Mouse (Mus musculus): ENCODE measurements at regions not wholly inside any gene's neighbourhood (a gene's known extent, or its start where the extent isn't known, plus 50 kb on each side); places are given as distances from the start of the nearest gene placed in this dataset.

- Histone ChIP-seq H3K9me3 (0 out of 2 replicates have a peak, but pooled peaks cover 4% of the 10 kb centered on the region), H3K4me3 (replicated peaks) (no peak overlapping the region), H3K4me1 (no peaks in the 10 kb centered on the region), H3K36me3 (replicated peaks; ENCODE audit: low read length) (no peaks in the 10 kb centered on the region), H3K27me3 (replicated peaks) (no peaks in the 10 kb centered on the region)
- TF ChIP-seq GATA1 (IDR thresholded peaks at IDR 0.05; ENCODE audit: borderline replicate concordance, low read length) (no peak), FLI1 (IDR thresholded peaks at IDR 0.05; ENCODE audit: low read length) (no peak)
These were observed 125.2 kb upstream of the Cttnbp2 start for GRCm38 (mm10) chr6:18639712-18640383.

GRCm38 (mm10) chr6:18648898-18649591 is 134.4 kb upstream of the Cttnbp2 start:
- TF ChIP-seq GATA1 (IDR thresholded peaks at IDR 0.05; ENCODE audit: borderline replicate concordance, low read length) (no peak), FLI1 (IDR thresholded peaks at IDR 0.05; ENCODE audit: low read length) (no peak)
- H3K4me1 ChIP-seq = no peaks in the 10 kb centered on the region
- peaks cover 7% of the 10 kb centered on the region; the same call in 1 of the 2 replicates for H3K9me3 ChIP-seq
- H3K4me3 ChIP-seq (replicated peaks) = peak overlapping the region; percentile 29
- H3K27me3 ChIP-seq (replicated peaks) = no peaks in the 10 kb centered on the region
- H3K36me3 ChIP-seq (replicated peaks; ENCODE audit: low read length) = no peaks in the 10 kb centered on the region

- H3K4me1 ChIP-seq = no peaks in the 10 kb centered on the region
- no peaks in the 10 kb centered on the region for H3K27me3 ChIP-seq (replicated peaks)
- TF ChIP-seq FLI1 (IDR thresholded peaks at IDR 0.05; ENCODE audit: low read length) (no peak), GATA1 (IDR thresholded peaks at IDR 0.05; ENCODE audit: borderline replicate concordance, low read length) (no peak)
- H3K9me3 ChIP-seq = peaks cover 11% of the 10 kb centered on the region; the same call in 1 of the 2 replicates
- H3K4me3 ChIP-seq (replicated peaks) = no peak overlapping the region
- no peaks in the 10 kb centered on the region for H3K36me3 ChIP-seq (replicated peaks; ENCODE audit: low read length)
These were observed 136.7 kb upstream of the Cttnbp2 start for GRCm38 (mm10) chr6:18651319-18651718.

GRCm38 (mm10) chr6:18652006-18652601 is 137.5 kb upstream of the Cttnbp2 start:
- H3K4me3 ChIP-seq (replicated peaks) = no peak overlapping the region
- no peak for TF ChIP-seq FLI1 (IDR thresholded peaks at IDR 0.05; ENCODE audit: low read length)
- no peak for TF ChIP-seq GATA1 (IDR thresholded peaks at IDR 0.05; ENCODE audit: borderline replicate concordance, low read length)
- no peaks in the 10 kb centered on the region for H3K27me3 ChIP-seq (replicated peaks)
- H3K36me3 ChIP-seq (replicated peaks; ENCODE audit: low read length) = no peaks in the 10 kb centered on the region
- no peaks in the 10 kb centered on the region for H3K4me1 ChIP-seq
- peaks cover 11% of the 10 kb centered on the region; the same call in 1 of the 2 replicates for H3K9me3 ChIP-seq

- H3K27me3 ChIP-seq (replicated peaks) = no peaks in the 10 kb centered on the region
- H3K4me1 ChIP-seq = no peaks in the 10 kb centered on the region
- TF ChIP-seq GATA1 (IDR thresholded peaks at IDR 0.05; ENCODE audit: borderline replicate concordance, low read length) (no peak), FLI1 (IDR thresholded peaks at IDR 0.05; ENCODE audit: low read length) (no peak)
- peaks cover 11% of the 10 kb centered on the region; the same call in 1 of the 2 replicates for H3K9me3 ChIP-seq
- no peak overlapping the region for H3K4me3 ChIP-seq (replicated peaks)
- H3K36me3 ChIP-seq (replicated peaks; ENCODE audit: low read length) = no peaks in the 10 kb centered on the region
These were observed 139.6 kb upstream of the Cttnbp2 start for GRCm38 (mm10) chr6:18654275-18654674.

GRCm38 (mm10) chr6:18656202-18656601 is 141.6 kb upstream of the Cttnbp2 start:
- H3K4me1 ChIP-seq = no peaks in the 10 kb centered on the region
- no peaks in the 10 kb centered on the region for H3K27me3 ChIP-seq (replicated peaks)
- H3K9me3 ChIP-seq = peaks cover 11% of the 10 kb centered on the region; the same call in 1 of the 2 replicates
- H3K4me3 ChIP-seq (replicated peaks) = no peak overlapping the region
- TF ChIP-seq FLI1 (IDR thresholded peaks at IDR 0.05; ENCODE audit: low read length) (no peak), GATA1 (IDR thresholded peaks at IDR 0.05; ENCODE audit: borderline replicate concordance, low read length) (no peak)
- no peaks in the 10 kb centered on the region for H3K36me3 ChIP-seq (replicated peaks; ENCODE audit: low read length)

- H3K4me1 ChIP-seq = no peaks in the 10 kb centered on the region
- no peak overlapping the region for H3K4me3 ChIP-seq (replicated peaks)
- no peaks in the 10 kb centered on the region for H3K27me3 ChIP-seq (replicated peaks)
- TF ChIP-seq FLI1 (IDR thresholded peaks at IDR 0.05; ENCODE audit: low read length) = no peak
- TF ChIP-seq GATA1 (IDR thresholded peaks at IDR 0.05; ENCODE audit: borderline replicate concordance, low read length) = no peak
- H3K36me3 ChIP-seq (replicated peaks; ENCODE audit: low read length) = no peaks in the 10 kb centered on the region
- H3K9me3 ChIP-seq = peaks cover 9% of the 10 kb centered on the region; the same call in 1 of the 2 replicates
These were observed 142.2 kb upstream of the Cttnbp2 start for GRCm38 (mm10) chr6:18656772-18657401.

- TF ChIP-seq GATA1 (IDR thresholded peaks at IDR 0.05; ENCODE audit: borderline replicate concordance, low read length) = no peak
- no peak for TF ChIP-seq FLI1 (IDR thresholded peaks at IDR 0.05; ENCODE audit: low read length)
- no peaks in the 10 kb centered on the region for H3K27me3 ChIP-seq (replicated peaks)
- no peaks in the 10 kb centered on the region for H3K36me3 ChIP-seq (replicated peaks; ENCODE audit: low read length)
- H3K4me3 ChIP-seq (replicated peaks) = no peak overlapping the region
- no peaks in the 10 kb centered on the region for H3K9me3 ChIP-seq
- no peaks in the 10 kb centered on the region for H3K4me1 ChIP-seq
These were observed 150.0 kb upstream of the Cttnbp2 start for GRCm38 (mm10) chr6:18664687-18665086.

- Histone ChIP-seq H3K4me1 (no peaks in the 10 kb centered on the region), H3K9me3 (no peaks in the 10 kb centered on the region), H3K4me3 (replicated peaks) (no peak overlapping the region), H3K27me3 (replicated peaks) (no peaks in the 10 kb centered on the region), H3K36me3 (replicated peaks; ENCODE audit: low read length) (no peaks in the 10 kb centered on the region)
- TF ChIP-seq FLI1 (IDR thresholded peaks at IDR 0.05; ENCODE audit: low read length) (no peak), GATA1 (IDR thresholded peaks at IDR 0.05; ENCODE audit: borderline replicate concordance, low read length) (no peak)
These were observed 151.3 kb upstream of the Cttnbp2 start for GRCm38 (mm10) chr6:18665992-18666391.

Measured in megakaryocyte, embryonic 14.5 days (primary cell).